Comparison of ENCODE assay signal across 9 mouse cellular contexts in the genomic region with DNA sequence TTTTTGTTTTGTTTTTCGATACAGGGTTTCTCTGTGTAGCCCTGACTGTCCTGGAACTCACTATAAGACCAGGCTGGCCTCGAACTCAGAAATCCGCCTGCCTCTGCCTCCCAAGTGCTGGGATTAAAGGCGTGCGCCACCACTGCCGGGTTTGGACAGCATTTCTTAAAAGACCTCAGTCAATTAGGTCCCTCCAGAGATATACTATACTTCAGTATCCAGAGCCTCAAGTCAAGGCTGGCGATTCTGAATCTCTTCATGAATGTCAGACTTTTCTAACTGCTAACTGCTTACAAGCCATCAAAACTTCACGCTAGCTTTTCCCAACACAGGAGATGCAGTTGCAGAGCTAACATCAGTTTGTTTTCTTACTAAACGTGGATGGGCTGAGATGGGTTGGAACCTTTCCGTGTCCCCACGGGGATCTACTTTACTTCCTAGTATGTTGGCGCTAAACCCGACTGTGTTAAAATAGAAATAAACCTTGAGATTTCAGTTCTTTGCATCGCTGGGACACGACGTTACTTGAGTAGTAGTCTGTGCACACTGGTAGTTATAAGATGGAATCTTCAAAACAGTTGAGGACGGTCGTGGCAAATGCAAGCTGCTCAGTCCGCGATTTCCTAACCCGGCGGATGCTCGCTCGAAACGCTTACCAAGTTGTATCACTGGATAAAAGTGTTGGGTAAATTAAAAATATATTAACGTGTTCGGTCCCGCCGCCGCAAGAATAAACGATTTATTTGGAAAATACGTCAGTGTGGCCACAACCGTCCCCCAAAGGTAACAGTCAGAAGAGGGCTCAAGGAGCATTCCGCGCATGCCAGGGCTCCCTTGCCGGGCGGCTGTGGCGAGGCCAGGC. TPM values are rescaled to one million over a fixed set of nuclear protein-coding genes. Genes with fewer than 3 reads are reported as not detected.
DNase-seq lines count a peak whose midpoint lies in the region; ATAC-seq and TF ChIP-seq lines count a peak whose summit lies in the region.
"Had no signal": no experiment of that assay in that cellular context is flagged by ENCODE, and none has a peak within 500 bp of the region (broad histone marks: within the 10 kb centered on the region; RNA-seq: fewer than 3 reads in every experiment).

No protein-coding gene starts in this region.

- WGBS in forebrain, embryonic 15.5 days = 20% methylated on average over 38 of the region's 38 CpGs
- WGBS in lung, embryonic 14.5 days = 17% methylated on average over 38 of the region's 38 CpGs

- ATAC-seq in forebrain, embryonic 15.5 days (replicated peaks) = peak; percentile 36; the same call in 1 of the 2 replicates
- ATAC-seq in lung, embryonic 14.5 days (ENCODE audit: insufficient read depth) = peak; percentile 94
- ATAC-seq in monocyte, adult 5-6 weeks (replicated peaks; ENCODE audit: insufficient number of reproducible peaks, low FRiP score, low TSS enrichment, poor library complexity, severe bottlenecking) = no peak; the same call in 1 of the 2 replicates

- no peaks in the 10 kb centered on the region for H3K9me3 ChIP-seq in ES-E14 (ENCODE audit: control insufficient read depth, insufficient read depth, low read depth, low read length)
- H3K9me3 ChIP-seq in forebrain, embryonic 15.5 days = no peaks in the 10 kb centered on the region
- H3K9me3 ChIP-seq in lung, embryonic 14.5 days (ENCODE audit: low read depth, low read length) = no peaks in the 10 kb centered on the region

- intact Hi-C loops in gastrocnemius, adult 2 months (cut with DNase I) = loop anchor here (5.0 to 10.0 kb wide), 4 partner anchors 43 to 244 kb away; partner anchors contain the start of genes Capn7, Eaf1, Mettl6 and Smim4

- H3K27me3 ChIP-seq in forebrain, embryonic 15.5 days = no peaks in the 10 kb centered on the region
- H3K27me3 ChIP-seq in lung, embryonic 14.5 days (ENCODE audit: insufficient read depth, low read length) = no peaks in the 10 kb centered on the region

- peak overlapping the region; percentile 93 for H3K27ac ChIP-seq in gastrocnemius, adult 2 months
- H3K27ac ChIP-seq in ES-E14 (ENCODE audit: insufficient read depth, low read depth, low read length, poor library complexity, severe bottlenecking) = no peak overlapping the region
- peak overlapping the region; percentile 91 for H3K27ac ChIP-seq in forebrain, embryonic 15.5 days (replicated peaks)
- peak overlapping the region; percentile 97 for H3K27ac ChIP-seq in lung, embryonic 14.5 days (ENCODE audit: low read depth)

- in situ Hi-C loops in ES-E14 (cut with MboI; ENCODE audit: low sequenced_read_pairs in 2 of 2, unreplicated experiment in 2 of 2) = loop anchor here in 1 of 2 experiments (10.0 kb wide), 1 partner anchor 64 kb away; no protein-coding TSS in a partner anchor

- no peak for TF ChIP-seq CTCF in gastrocnemius, adult 2 months (IDR thresholded peaks at IDR 0.05)
- no peak for TF ChIP-seq CTCF in lung, embryonic 14.5 days (IDR thresholded peaks at IDR 0.05; ENCODE audit: low read depth)

- no peaks in the 10 kb centered on the region; a peak in 1 of 4 replicates for H3K4me1 ChIP-seq in ES-E14 (ENCODE audit: control insufficient read depth in 2 of 2, insufficient read depth in 2 of 2, low read length in 2 of 2, poor library complexity in 1 of 2)
- peaks cover 20% of the 10 kb centered on the region for H3K4me1 ChIP-seq in forebrain, embryonic 15.5 days
- H3K4me1 ChIP-seq in lung, embryonic 14.5 days (ENCODE audit: insufficient read depth) = 0 out of 2 replicates have a peak, but pooled peaks cover 2% of the 10 kb centered on the region

- no peak for DNase-seq in gastrocnemius, adult 2 months
- DNase-seq in gastrocnemius, postnatal 10 days = no peak
- no peak for DNase-seq in ES-E14 (ENCODE audit: low read depth, low spot score)
- DNase-seq in lung, embryonic 14.5 days = no peak
- DNase-seq in urinary bladder, postnatal 4 days (ENCODE audit: low spot score in 2 of 2) = no peak
- DNase-seq in testis, postnatal 10 days (ENCODE audit: low spot score) = no peak

- H3K36me3 ChIP-seq in ES-E14 (ENCODE audit: control insufficient read depth, insufficient read depth, low read length, poor library complexity, severe bottlenecking) = peaks cover 22% of the 10 kb centered on the region
- peaks cover 23% of the 10 kb centered on the region for H3K36me3 ChIP-seq in forebrain, embryonic 15.5 days
- H3K36me3 ChIP-seq in lung, embryonic 14.5 days (ENCODE audit: insufficient read depth) = peaks cover 29% of the 10 kb centered on the region

- peak overlapping the region; percentile 59 for H3K4me2 ChIP-seq in forebrain, embryonic 15.5 days (replicated peaks)
- peak overlapping the region; percentile 76 for H3K4me2 ChIP-seq in lung, embryonic 14.5 days

- peak overlapping the region; percentile 100 for H3K4me3 ChIP-seq in gastrocnemius, adult 2 months
- peak overlapping the region; percentile 73 to 92 for H3K4me3 ChIP-seq in ES-E14 (ENCODE audit: insufficient read depth in 1 of 2, low read depth in 1 of 2, low read length in 2 of 2, poor library complexity in 1 of 2, severe bottlenecking in 1 of 2)
- peak overlapping the region; percentile 77 for H3K4me3 ChIP-seq in forebrain, embryonic 15.5 days
- peak overlapping the region; percentile 99 for H3K4me3 ChIP-seq in lung, embryonic 14.5 days (ENCODE audit: low read depth, low read length)

- peak overlapping the region; percentile 86 for H3K9ac ChIP-seq in ES-E14 (ENCODE audit: insufficient read depth, low read depth, low read length, poor library complexity, severe bottlenecking)
- peak overlapping the region; percentile 95 for H3K9ac ChIP-seq in forebrain, embryonic 15.5 days (replicated peaks)
- H3K9ac ChIP-seq in lung, embryonic 14.5 days = peak overlapping the region; percentile 99

TF ChIP-seq in ES-E14, 5 proteins besides CTCF, POLR2A, EP300 and RAD21:
- no peak for TF ChIP-seq MAFK (IDR thresholded peaks at IDR 0.05; ENCODE audit: insufficient read depth, low read depth, low read length)
- no peak for TF ChIP-seq ZNF384 (IDR thresholded peaks at IDR 0.05; ENCODE audit: low read depth, low read length)
- TF ChIP-seq ZC3H11A (IDR thresholded peaks at IDR 0.05; ENCODE audit: borderline replicate concordance, low read depth, low read length) = no peak
- TF ChIP-seq HCFC1 (IDR thresholded peaks at IDR 0.05; ENCODE audit: borderline replicate concordance, insufficient read depth, low read length) = no peak
- no peak for TF ChIP-seq CHD2 (IDR thresholded peaks at IDR 0.05; ENCODE audit: low read depth, low read length)
TF ChIP-seq in ES-E14: peak in this region for 0.

RNA-seq across cellular contexts. Expression of gene Phf7, which starts 0.7 kb away (rescaled TPM):
- total RNA-seq in gastrocnemius, adult 2 months (2021) = 1 to 10 TPM; 7.3 to 8.9 TPM
- total RNA-seq in gastrocnemius, postnatal 10 days (2021) = 1 to 10 TPM; 6.2 to 6.7 TPM
- total RNA-seq in ES-E14 (2012; rRNA removed) = 4.8 and 5.3 TPM in 2 replicates
- polyA plus RNA-seq in forebrain, embryonic 15.5 days (2015; fragmentation: Nextera tagmentation; extraction: Ambion mirVana) = 11.9 and 13.1 TPM in 2 replicates
- 11.8 and 16.5 TPM in 2 replicates for polyA plus RNA-seq in lung, embryonic 14.5 days (2014; fragmentation: Nextera tagmentation; extraction: Ambion mirVana)
- total RNA-seq in monocyte, adult 5-6 weeks (2017) = 13.2 to 19.6 TPM (median 14.0 TPM) in 3 replicates

RNA-seq across cellular contexts. Expression of gene Bap1, which starts 0.8 kb away (rescaled TPM):
- total RNA-seq in gastrocnemius, adult 2 months (2021) = 10 to 100 TPM; 46.7 to 48.0 TPM
- total RNA-seq in gastrocnemius, postnatal 10 days (2021) = 10 to 100 TPM; 40.1 to 44.6 TPM
- total RNA-seq in ES-E14 (2012; rRNA removed) = 77.8 and 83.4 TPM in 2 replicates
- 132 and 136 TPM in 2 replicates for polyA plus RNA-seq in forebrain, embryonic 15.5 days (2015; fragmentation: Nextera tagmentation; extraction: Ambion mirVana)
- polyA plus RNA-seq in lung, embryonic 14.5 days (2014; fragmentation: Nextera tagmentation; extraction: Ambion mirVana) = 83.1 and 91.5 TPM in 2 replicates
- total RNA-seq in monocyte, adult 5-6 weeks (2017) = 40.4 to 69.5 TPM (median 59.6 TPM) in 3 replicates

RNA-seq across cellular contexts. Expression of gene Sema3g, which starts 32.8 kb away (rescaled TPM):
- 1 to 10 TPM; 7.0 to 8.3 TPM for total RNA-seq in gastrocnemius, adult 2 months (2021)
- 1 to 10 TPM; 7.5 to 8.7 TPM for total RNA-seq in gastrocnemius, postnatal 10 days (2021)
- 0.22 and 0.37 TPM in 2 replicates for total RNA-seq in ES-E14 (2012; rRNA removed)
- 0.53 and 0.61 TPM in 2 replicates for polyA plus RNA-seq in forebrain, embryonic 15.5 days (2015; fragmentation: Nextera tagmentation; extraction: Ambion mirVana)
- polyA plus RNA-seq in lung, embryonic 14.5 days (2014; fragmentation: Nextera tagmentation; extraction: Ambion mirVana) = 0.38 and 0.49 TPM in 2 replicates
- total RNA-seq in monocyte, adult 5-6 weeks (2017) = not detected in 3 replicates

RNA-seq across cellular contexts. Expression of gene Nisch, which starts 33.7 kb away (rescaled TPM):
- total RNA-seq in gastrocnemius, adult 2 months (2021) = 10 to 100 TPM; 60.8 to 70.3 TPM
- 100 to 1,000 TPM; 133 to 183 TPM for total RNA-seq in gastrocnemius, postnatal 10 days (2021)
- 169 and 204 TPM in 2 replicates for total RNA-seq in ES-E14 (2012; rRNA removed)
- 339 and 356 TPM in 2 replicates for polyA plus RNA-seq in forebrain, embryonic 15.5 days (2015; fragmentation: Nextera tagmentation; extraction: Ambion mirVana)
- polyA plus RNA-seq in lung, embryonic 14.5 days (2014; fragmentation: Nextera tagmentation; extraction: Ambion mirVana) = 386 and 411 TPM in 2 replicates
- 88.8 to 157 TPM (median 111 TPM) in 3 replicates for total RNA-seq in monocyte, adult 5-6 weeks (2017)

RNA-seq across cellular contexts. Expression of gene Tnnc1, which starts 42.3 kb away (rescaled TPM):
- 1,000 to 10,000 TPM in 1 of 2 experiments, 100 to 1,000 TPM in 1; 386 to 1,185 TPM for total RNA-seq in gastrocnemius, adult 2 months (2021)
- total RNA-seq in gastrocnemius, postnatal 10 days (2021) = 100 to 1,000 TPM; 197 to 292 TPM
- total RNA-seq in ES-E14 (2012; rRNA removed) = 2.3 and 2.6 TPM in 2 replicates
- polyA plus RNA-seq in forebrain, embryonic 15.5 days (2015; fragmentation: Nextera tagmentation; extraction: Ambion mirVana) = 1.7 and 2.2 TPM in 2 replicates
- 5.1 and 51.6 TPM in 2 replicates for polyA plus RNA-seq in lung, embryonic 14.5 days (2014; fragmentation: Nextera tagmentation; extraction: Ambion mirVana)
- total RNA-seq in monocyte, adult 5-6 weeks (2017) = not detected in 3 replicates
- total RNA-seq: neutrophil, adult 5-6 weeks had no signal
